Mouse (Mus musculus) bone marrow macrophage, adult 2 months (primary cell): Measurements from ENCODE around the gene C4b.
"Not testable (repeated sequence)": the region's sequence is repeated elsewhere in the genome, so short reads cannot be mapped to it uniquely, and the experiment has no call there.

Experiments used
- CTCF ChIP-seq: IDR thresholded peaks from 2 replicates; pipeline ENCODE4 v1.5.1; 2012; ENCODE audit warnings: low read depth, mild to moderate bottlenecking, low read length, moderate library complexity
- POLR2A ChIP-seq: IDR thresholded peaks from 2 replicates; pipeline ENCODE4 v1.6.1; 2012; ENCODE audit warnings: mild to moderate bottlenecking, low read depth, low read length, borderline replicate concordance

- not testable (repeated sequence) for TF ChIP-seq POLR2A, CTCF
These were observed 23.8 kb downstream of the C4b start for GRCm38 (mm10) chr17:34719886-34720285.
